In genomic region chr7:41500151-41500934, GRCm38 (mm10) we compare ENCODE assay signal across 7 mouse cellular contexts. TPM values are rescaled to one million over a fixed set of nuclear protein-coding genes. Genes with fewer than 3 reads are reported as not detected.
DNase-seq lines count a peak whose midpoint lies in the region; ATAC-seq and TF ChIP-seq lines count a peak whose summit lies in the region.

No protein-coding gene starts in this region.

- H3K4me3 ChIP-seq in limb, embryonic 11.5 days (ENCODE audit: low read depth, low read length), result peak overlapping the region; percentile 54
- H3K4me3 ChIP-seq in midbrain, embryonic 12.5 days, result peak overlapping the region; percentile 62
- H3K4me3 ChIP-seq in small intestine, adult 2 months (ENCODE audit: low read depth, low read length), result peak overlapping the region; percentile 64

- WGBS in limb, embryonic 11.5 days, result 18% methylated on average over 22 of the region's 22 CpGs
- WGBS in midbrain, embryonic 12.5 days, result 22% methylated on average over 22 of the region's 22 CpGs
- WGBS in small intestine, adult 2 months, result 14% methylated on average over 22 of the region's 22 CpGs

- H3K9ac ChIP-seq in limb, embryonic 11.5 days (ENCODE audit: low read length), result 0 out of 2 replicates have a peak overlapping the region, but pooled peaks have one; percentile 12
- no peak overlapping the region for H3K9ac ChIP-seq in midbrain, embryonic 12.5 days (replicated peaks)

- TF ChIP-seq POLR2A in small intestine, adult 2 months (IDR thresholded peaks at IDR 0.05; ENCODE audit: low read depth, low read length), result no peak

- peak; percentile 59 for ATAC-seq in common myeloid progenitor, adult 5-6 weeks (replicated peaks; ENCODE audit: low read depth, poor library complexity, severe bottlenecking)
- ATAC-seq in limb, embryonic 11.5 days (ENCODE audit: insufficient number of reproducible peaks, low FRiP score, low TSS enrichment, low read depth), result no peak
- ATAC-seq in midbrain, embryonic 12.5 days (ENCODE audit: low FRiP score, low read depth), result peak; percentile 10; the same call in 1 of the 2 replicates

- H3K27me3 ChIP-seq in limb, embryonic 11.5 days (ENCODE audit: control insufficient read depth, insufficient read depth, low read length), result no peaks in the 10 kb centered on the region
- H3K27me3 ChIP-seq in midbrain, embryonic 12.5 days, result no peaks in the 10 kb centered on the region
- H3K27me3 ChIP-seq in small intestine, adult 2 months (ENCODE audit: control insufficient read depth, insufficient read depth, low read length), result no peaks in the 10 kb centered on the region

- TF ChIP-seq CTCF in small intestine, adult 2 months (IDR thresholded peaks at IDR 0.05; ENCODE audit: extremely low read depth, insufficient read length, insufficient replicate concordance, low read depth, low read length), result peak; percentile 17; the same call in 1 of the 2 replicates

- no peaks in the 10 kb centered on the region for H3K4me1 ChIP-seq in limb, embryonic 11.5 days (ENCODE audit: control insufficient read depth, insufficient read depth, low read length)
- no peaks in the 10 kb centered on the region for H3K4me1 ChIP-seq in midbrain, embryonic 12.5 days
- H3K4me1 ChIP-seq in small intestine, adult 2 months (ENCODE audit: control insufficient read depth, insufficient read depth, insufficient read length, low read length), result no peaks in the 10 kb centered on the region

- H3K27ac ChIP-seq in limb, embryonic 11.5 days (replicated peaks; ENCODE audit: low read depth, low read length), result no peak overlapping the region
- no peak overlapping the region for H3K27ac ChIP-seq in midbrain, embryonic 12.5 days (replicated peaks)
- H3K27ac ChIP-seq in small intestine, adult 2 months (ENCODE audit: insufficient read depth, low read depth, low read length), result no peak overlapping the region

- DNase-seq in adipocyte (ENCODE audit: low spot score), result peak; percentile 62
- peak; percentile 96 for DNase-seq in heart, adult 11 months
- DNase-seq in kidney, adult 11 months, result peak; percentile 82
- peak; percentile 50 for DNase-seq in limb, embryonic 11.5 days (ENCODE audit: low spot score)

- H3K4me2 ChIP-seq in limb, embryonic 11.5 days (ENCODE audit: low read depth, severe bottlenecking), result peak overlapping the region; percentile 67
- H3K4me2 ChIP-seq in midbrain, embryonic 12.5 days (replicated peaks), result peak overlapping the region; percentile 64

- H3K36me3 ChIP-seq in limb, embryonic 11.5 days (ENCODE audit: control insufficient read depth, insufficient read depth, low read length), result no peaks in the 10 kb centered on the region
- H3K36me3 ChIP-seq in midbrain, embryonic 12.5 days, result no peaks in the 10 kb centered on the region
- H3K36me3 ChIP-seq in small intestine, adult 2 months (ENCODE audit: control insufficient read depth, insufficient read depth, low read length), result no peaks in the 10 kb centered on the region

- H3K9me3 ChIP-seq in limb, embryonic 11.5 days (ENCODE audit: control insufficient read depth, low read length), result no peaks in the 10 kb centered on the region; the same call in 1 of the 2 replicates
- H3K9me3 ChIP-seq in midbrain, embryonic 12.5 days, result peaks cover 10% of the 10 kb centered on the region; the same call in 1 of the 2 replicates

RNA-seq across cellular contexts. Expression of gene AW146154, which starts 0.7 kb away (rescaled TPM):
- 18.9 and 20.4 TPM in 2 replicates for total RNA-seq in common myeloid progenitor, adult 5-6 weeks (2017)
- polyA plus RNA-seq in limb, embryonic 11.5 days (2014; fragmentation: Nextera tagmentation; extraction: Ambion mirVana), result 10.5 and 12.7 TPM in 2 replicates
- 7.6 and 8.1 TPM in 2 replicates for polyA plus RNA-seq in midbrain, embryonic 12.5 days (2016; fragmentation: Nextera tagmentation; extraction: Ambion mirVana)
- polyA plus RNA-seq in small intestine, adult 2 months (2012; rRNA removed), result 1.3 and 2.0 TPM in 2 replicates

RNA-seq across cellular contexts. Expression of gene Gm20449, which starts 1.1 kb away (rescaled TPM):
- total RNA-seq in common myeloid progenitor, adult 5-6 weeks (2017), result not detected in 2 replicates
- 0.13 TPM in 1 of 2 replicates, not detected in the other for polyA plus RNA-seq in limb, embryonic 11.5 days (2014; fragmentation: Nextera tagmentation; extraction: Ambion mirVana)
- 0.10 and 0.13 TPM in 2 replicates for polyA plus RNA-seq in midbrain, embryonic 12.5 days (2016; fragmentation: Nextera tagmentation; extraction: Ambion mirVana)
- not detected in 2 replicates for polyA plus RNA-seq in small intestine, adult 2 months (2012; rRNA removed)

RNA-seq across cellular contexts. Expression of gene Vmn2r57, which starts 51.8 kb away (rescaled TPM):
- 0.27 and 0.29 TPM in 2 replicates for total RNA-seq in common myeloid progenitor, adult 5-6 weeks (2017)
- 0.40 and 0.47 TPM in 2 replicates for polyA plus RNA-seq in limb, embryonic 11.5 days (2014; fragmentation: Nextera tagmentation; extraction: Ambion mirVana)
- polyA plus RNA-seq in midbrain, embryonic 12.5 days (2016; fragmentation: Nextera tagmentation; extraction: Ambion mirVana), result 0.11 and 0.38 TPM in 2 replicates
- 0.01 TPM in 1 of 2 replicates, not detected in the other for polyA plus RNA-seq in small intestine, adult 2 months (2012; rRNA removed)
